Mouse (Mus musculus): Measurements from ENCODE around the gene Amdhd1. TPM values are rescaled to one million over a fixed set of nuclear protein-coding genes. Genes with fewer than 3 reads are reported as not detected.

The Amdhd1 gene
- total RNA-seq, 2 experiments from 2014 or later: 0.76 to 0.82 TPM

DNA sequence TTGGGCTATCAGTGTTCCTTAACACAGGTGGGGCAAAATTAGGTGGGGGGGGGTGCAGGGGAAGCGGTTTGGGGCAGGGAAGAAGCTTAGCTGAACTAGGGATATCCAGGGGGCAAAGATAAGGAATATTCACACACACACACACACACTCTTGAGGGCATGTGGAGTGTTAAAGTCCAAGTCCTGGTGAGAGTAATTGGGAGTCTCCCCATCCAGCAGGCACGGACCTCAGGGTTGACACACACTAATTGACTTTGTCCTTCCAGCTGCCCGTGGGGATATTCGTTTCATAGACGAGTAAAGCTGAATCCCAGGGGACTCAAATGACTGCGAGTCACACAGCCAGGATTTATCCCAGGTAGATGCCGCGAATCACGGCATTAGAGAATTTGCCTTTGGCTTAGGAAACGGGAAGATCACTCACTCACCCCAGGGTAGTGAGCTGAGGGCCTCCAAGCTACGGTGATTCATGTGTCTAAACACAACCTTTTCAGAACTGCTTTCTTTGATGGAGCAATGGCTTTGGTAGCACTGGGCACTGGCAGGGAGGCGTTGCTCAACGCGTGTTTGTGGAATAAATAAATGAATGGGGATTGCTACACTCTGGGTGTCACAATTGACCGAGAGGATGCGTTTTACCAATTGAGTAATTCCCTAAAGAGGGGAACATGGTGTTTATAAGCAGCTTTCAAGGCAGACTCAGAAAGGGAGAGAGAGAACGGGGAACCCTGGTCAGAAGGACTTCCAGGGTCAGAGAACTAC is 51.6 kb downstream of the Amdhd1 start, which contains the start of gene Hal:
Gene Hal, plus strand, starts transcription at position 703 of the 762 bp plus-strand sequence.
- DNase-seq (ENCODE audit: low spot score in 2 of 2): no peak
- intact Hi-C loops (cut with DNase I): no loop called here

DNA sequence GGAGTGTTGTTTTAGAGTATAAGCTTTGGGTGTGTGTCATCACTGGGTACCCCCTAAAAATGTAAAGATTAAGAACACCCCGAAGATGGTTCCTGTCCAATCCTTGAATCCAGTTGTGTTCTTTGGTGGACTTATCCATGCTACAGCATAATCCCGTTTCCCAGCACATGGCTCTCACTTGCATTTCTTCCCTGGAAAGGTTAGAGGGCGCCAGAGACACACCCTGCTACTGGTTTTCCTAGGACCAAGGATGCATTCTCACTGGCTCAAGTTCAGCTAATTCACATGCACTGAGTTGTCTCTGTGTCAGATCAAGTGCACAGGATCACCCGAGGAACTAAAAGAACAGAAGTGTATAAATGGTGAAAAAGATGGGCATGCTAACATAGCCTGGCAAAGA is 53.2 kb downstream of the Amdhd1 start:
- intact Hi-C loops (cut with DNase I): loop anchor here (1.0 kb wide), 1 partner anchor 63 kb away; no protein-coding TSS in a partner anchor
- peak; percentile 27 to 74 for DNase-seq (ENCODE audit: low spot score in 2 of 2)

DNA sequence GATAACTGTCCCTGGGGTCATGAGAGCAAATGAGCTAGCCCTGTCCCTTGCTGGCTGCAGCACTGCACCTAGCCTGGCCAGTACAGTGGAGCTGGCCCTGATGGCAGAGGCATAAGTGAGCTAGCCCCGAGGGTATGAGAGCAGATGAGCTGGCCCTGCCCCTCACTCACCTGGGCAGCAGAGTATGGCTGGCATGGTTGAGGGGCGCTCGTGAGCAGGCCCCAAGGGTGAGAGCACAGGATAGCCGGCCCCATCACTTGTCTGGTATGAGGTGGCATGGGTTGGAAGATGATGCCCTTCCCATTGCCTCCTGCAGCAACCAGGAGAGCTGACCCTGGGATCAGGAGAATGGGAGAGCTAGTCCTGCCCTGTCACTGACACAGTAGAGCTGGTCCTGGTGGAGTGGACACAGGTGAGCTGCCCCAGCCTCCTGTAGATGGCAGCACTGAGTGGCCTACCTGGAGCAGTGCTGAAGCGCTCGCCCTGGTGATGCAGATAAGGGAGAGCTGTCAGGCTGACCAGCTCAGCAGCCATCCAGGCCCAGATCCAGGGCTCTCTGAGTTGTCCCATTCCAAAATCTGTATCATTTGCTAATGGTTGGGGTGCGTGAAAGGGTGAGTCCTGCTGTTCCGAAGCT is 54.7 kb downstream of the Amdhd1 start:
- intact Hi-C loops (cut with DNase I): loop anchor here (2.0 kb wide), 1 partner anchor 92 kb away; no protein-coding TSS in a partner anchor
- peak in 1 of 2 experiments; percentile 18 for DNase-seq (ENCODE audit: low spot score in 2 of 2)

DNA sequence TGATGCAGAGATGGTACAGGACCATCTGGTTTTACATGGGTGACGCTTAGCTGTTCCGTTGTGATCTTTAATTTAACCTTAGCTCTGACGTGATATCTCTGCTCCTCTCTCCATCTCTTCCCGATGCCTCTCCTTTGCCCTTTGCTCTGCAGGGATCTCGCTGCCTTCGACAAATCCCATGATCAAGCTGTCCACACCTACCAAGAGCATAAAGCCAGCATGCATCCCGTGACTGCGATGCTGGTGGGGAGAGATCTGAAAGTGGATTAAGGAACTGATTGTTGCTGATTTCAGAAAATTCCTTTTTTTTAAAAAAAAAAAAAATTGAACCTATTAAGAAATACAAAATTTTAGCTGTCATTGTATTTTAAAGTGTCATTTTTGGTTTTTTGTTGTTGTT is 55.3 kb downstream of the Amdhd1 start:
- intact Hi-C loops (cut with DNase I): loop anchor here (2.0 kb wide), 1 partner anchor 92 kb away; no protein-coding TSS in a partner anchor
- no peak for DNase-seq (ENCODE audit: low spot score in 2 of 2)

Other genes with a start within 250 kb of the Amdhd1 start
- 10 to 100 TPM in 1 of 2 experiments, 1 to 10 TPM in 1; 9.6 to 12.4 TPM for gene Elk3, start 228.9 kb downstream of the Amdhd1 start, total RNA-seq (2021)
- gene Lta4h, start 86.6 kb downstream of the Amdhd1 start, total RNA-seq (2021): 10 to 100 TPM; 52.1 to 60.8 TPM
- not detected for gene Hal, start 51.3 kb downstream of the Amdhd1 start, total RNA-seq (2021)
- gene Ccdc38, start 599 bp upstream of the Amdhd1 start, total RNA-seq (2021): not detected
- gene Snrpf, start 49.7 kb upstream of the Amdhd1 start, total RNA-seq (2021): 10 to 100 TPM; 12.2 to 13.5 TPM
- 1 to 10 TPM; 9.0 to 9.9 TPM for gene Ntn4, start 100.6 kb upstream of the Amdhd1 start, total RNA-seq (2021)